Mouse (Mus musculus): ENCODE results near the gene Vmn1r169. TPM values are rescaled to one million over a fixed set of nuclear protein-coding genes. Genes with fewer than 3 reads are reported as not detected.
"Not testable (repeated sequence)": the region's sequence is repeated elsewhere in the genome, so short reads cannot be mapped to it uniquely, and the experiment has no call there.

The Vmn1r169 gene
- polyA plus RNA-seq (2014; fragmentation: Nextera tagmentation; extraction: Ambion mirVana) = not detected in 2 replicates

DNA sequence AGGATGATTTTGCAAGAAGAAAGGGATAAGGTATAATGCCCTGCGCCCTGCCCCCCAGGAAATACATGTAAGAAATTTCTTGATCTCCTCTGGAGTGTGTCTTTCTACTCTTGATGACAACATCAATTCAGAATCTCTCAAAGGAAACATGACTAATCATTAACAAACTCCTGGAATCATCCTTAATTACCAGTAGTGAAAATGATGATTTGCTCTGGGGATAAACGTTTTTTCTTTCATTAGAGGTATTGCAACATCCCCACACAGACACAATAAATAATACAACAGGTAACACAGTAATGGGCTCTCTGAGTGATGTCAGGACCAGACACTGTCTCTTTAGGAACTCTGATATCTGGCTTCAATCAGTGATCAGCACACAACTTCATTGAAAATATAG lies at the start of gene Vmn1r169:
Gene Vmn1r169, plus strand, starts transcription at position 301 of the 400 bp plus-strand sequence.
- not testable (repeated sequence) for DNase-seq (ENCODE audit: low spot score); ATAC-seq (ENCODE audit: low FRiP score); H3K4me2 ChIP-seq (replicated peaks); H3K9ac ChIP-seq; H3K4me1 ChIP-seq (replicated peaks; ENCODE audit: control insufficient read depth, insufficient read depth, low read length); H3K27ac ChIP-seq; H3K36me3 ChIP-seq (replicated peaks; ENCODE audit: control insufficient read depth, insufficient read depth); H3K27me3 ChIP-seq (ENCODE audit: control insufficient read depth, insufficient read depth, low read length); H3K4me3 ChIP-seq (replicated peaks; ENCODE audit: low read length); H3K9me3 ChIP-seq (ENCODE audit: control insufficient read depth, low read length)
- WGBS = 85% methylated on average over 1 of the region's 2 CpGs

DNA sequence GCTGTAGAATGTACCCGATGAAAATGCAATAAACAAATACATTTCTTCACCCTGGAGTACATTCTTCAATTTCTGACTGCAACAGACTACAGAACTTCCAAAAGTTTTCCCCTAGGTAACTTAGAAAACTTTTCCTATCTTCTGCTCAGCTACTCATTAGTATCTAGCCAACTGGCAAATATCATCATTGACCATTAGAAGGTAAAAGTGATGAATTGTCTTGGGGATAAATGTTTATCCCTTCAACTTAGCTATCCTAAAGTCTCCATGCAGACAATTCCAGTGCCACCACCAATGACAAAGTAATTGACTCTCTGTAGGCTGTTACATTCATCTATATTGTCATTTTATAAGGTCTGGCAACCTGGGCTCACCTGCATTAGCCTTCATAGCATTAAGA lies 35.9 kb upstream of the Vmn1r169 start, which contains the start of gene Vmn1r168:
Gene Vmn1r168, plus strand, starts transcription at position 301 of the 400 bp plus-strand sequence.
- H3K36me3 ChIP-seq (replicated peaks; ENCODE audit: control insufficient read depth, insufficient read depth); H3K27ac ChIP-seq; ATAC-seq (ENCODE audit: low FRiP score); H3K9ac ChIP-seq; H3K27me3 ChIP-seq (ENCODE audit: control insufficient read depth, insufficient read depth, low read length); H3K9me3 ChIP-seq (ENCODE audit: control insufficient read depth, low read length); DNase-seq (ENCODE audit: low spot score); H3K4me3 ChIP-seq (replicated peaks; ENCODE audit: low read length); H3K4me2 ChIP-seq (replicated peaks); H3K4me1 ChIP-seq (replicated peaks; ENCODE audit: control insufficient read depth, insufficient read depth, low read length): not testable (repeated sequence)
- WGBS = no CpG with 5 or more reads among the region's 1 CpGs

DNA sequence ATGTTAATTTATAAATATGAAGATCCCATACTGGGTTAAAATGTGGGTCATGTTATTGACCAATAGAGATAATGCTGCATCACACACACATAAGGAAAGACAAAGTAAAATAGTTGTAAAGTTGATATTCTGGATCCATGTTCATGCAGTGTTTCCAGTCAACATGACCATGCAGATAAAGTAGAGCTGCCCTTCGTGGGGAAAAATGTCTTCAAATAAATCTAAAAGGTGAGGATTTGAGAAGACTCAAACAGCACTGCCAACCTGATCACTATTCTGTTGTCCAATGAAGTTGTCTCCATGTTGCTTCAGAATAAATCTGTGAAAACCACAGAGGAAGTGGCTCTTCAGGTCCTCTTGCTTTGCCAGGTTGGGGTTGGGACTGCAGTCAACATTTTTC lies 30.5 kb downstream of the Vmn1r169 start, which contains the start of gene Vmn1r170:
Gene Vmn1r170, plus strand, starts transcription at position 301 of the 400 bp plus-strand sequence.
- not testable (repeated sequence) for H3K4me2 ChIP-seq (replicated peaks); H3K4me3 ChIP-seq (replicated peaks; ENCODE audit: low read length); H3K27ac ChIP-seq; H3K4me1 ChIP-seq (replicated peaks; ENCODE audit: control insufficient read depth, insufficient read depth, low read length); DNase-seq (ENCODE audit: low spot score); ATAC-seq (ENCODE audit: low FRiP score); H3K27me3 ChIP-seq (ENCODE audit: control insufficient read depth, insufficient read depth, low read length); H3K9ac ChIP-seq; H3K36me3 ChIP-seq (replicated peaks; ENCODE audit: control insufficient read depth, insufficient read depth)
- 52% methylated on average over 1 of the region's 1 CpGs for WGBS
- peaks cover 18% of the 10 kb centered on the region; the same call in 1 of the 2 replicates for H3K9me3 ChIP-seq (ENCODE audit: control insufficient read depth, low read length)

Other genes starting within 250 kb of the Vmn1r169 start
- not detected in 2 replicates for gene Nlrp5, start 189.6 kb upstream of the Vmn1r169 start, polyA plus RNA-seq (2014; fragmentation: Nextera tagmentation; extraction: Ambion mirVana)
- not detected in 2 replicates for gene Vmn1r167, start 68.3 kb upstream of the Vmn1r169 start, polyA plus RNA-seq (2014; fragmentation: Nextera tagmentation; extraction: Ambion mirVana)
- not detected in 2 replicates for gene Vmn1r168, start 35.8 kb upstream of the Vmn1r169 start, polyA plus RNA-seq (2014; fragmentation: Nextera tagmentation; extraction: Ambion mirVana)
- gene Vmn1r170, start 30.6 kb downstream of the Vmn1r169 start, polyA plus RNA-seq (2014; fragmentation: Nextera tagmentation; extraction: Ambion mirVana) = not detected in 2 replicates
- not detected in 2 replicates for gene Vmn1r171, start 55.2 kb downstream of the Vmn1r169 start, polyA plus RNA-seq (2014; fragmentation: Nextera tagmentation; extraction: Ambion mirVana)
- gene Vmn1r172, start 82.8 kb downstream of the Vmn1r169 start, polyA plus RNA-seq (2014; fragmentation: Nextera tagmentation; extraction: Ambion mirVana) = not detected in 2 replicates
- not detected in 2 replicates for gene Vmn1r173, start 125.2 kb downstream of the Vmn1r169 start, polyA plus RNA-seq (2014; fragmentation: Nextera tagmentation; extraction: Ambion mirVana)
- not detected in 2 replicates for gene Vmn1r174, start 176.7 kb downstream of the Vmn1r169 start, polyA plus RNA-seq (2014; fragmentation: Nextera tagmentation; extraction: Ambion mirVana)
- gene Vmn1r175, start 235.1 kb downstream of the Vmn1r169 start, polyA plus RNA-seq (2014; fragmentation: Nextera tagmentation; extraction: Ambion mirVana) = not detected in 2 replicates

Measured in hindbrain, embryonic 14.5 days (tissue).